In genomic region chr11:42420634-42421470, GRCm38 (mm10) we compare ENCODE assay signal across 9 mouse cellular contexts. TPM values are rescaled to one million over a fixed set of nuclear protein-coding genes. Genes with fewer than 3 reads are reported as not detected.
DNase-seq lines count a peak whose midpoint lies in the region; ATAC-seq and TF ChIP-seq lines count a peak whose summit lies in the region.
"Had no signal": no experiment of that assay in that cellular context is flagged by ENCODE, and none has a peak within 500 bp of the region (broad histone marks: within the 10 kb centered on the region; RNA-seq: fewer than 3 reads in every experiment).

No protein-coding gene starts in this region.

- peak; percentile 60 for DNase-seq in adrenal gland, postnatal 10 days
- DNase-seq in heart, postnatal 36 days = peak; percentile 21 to 33
- DNase-seq in layer of hippocampus, postnatal 36 days = peak; percentile 64 to 72
- DNase-seq in midbrain, embryonic 11.5 days (ENCODE audit: low spot score, missing footprints) = peak; percentile 99
- peak; percentile 69 for DNase-seq in telencephalon, adult 2 months (ENCODE audit: low read depth, low spot score)
- DNase-seq in thymus, postnatal 25 days = no peak

- TF ChIP-seq CTCF in ES-Bruce4 (IDR thresholded peaks at IDR 0.05; ENCODE audit: low read depth, low read length) = no peak

- under 1% methylated on average over 21 of the region's 21 CpGs for WGBS in embryonic facial prominence, embryonic 12.5 days
- under 1% methylated on average over 21 of the region's 21 CpGs for WGBS in midbrain, embryonic 11.5 days

- H3K27ac ChIP-seq in ES-Bruce4 (ENCODE audit: insufficient read depth, low read length) = no peak overlapping the region
- H3K27ac ChIP-seq in embryonic facial prominence, embryonic 12.5 days = no peak overlapping the region
- peak overlapping the region; percentile 17; the same call in 1 of the 2 replicates for H3K27ac ChIP-seq in midbrain, embryonic 11.5 days (ENCODE audit: low read depth, low read length)

- no peaks in the 10 kb centered on the region for H3K4me1 ChIP-seq in ES-Bruce4 (ENCODE audit: control insufficient read depth, insufficient read depth, low read length)
- H3K4me1 ChIP-seq in embryonic facial prominence, embryonic 12.5 days = peaks cover 6% of the 10 kb centered on the region; the same call in 1 of the 2 replicates
- peaks cover 4% of the 10 kb centered on the region for H3K4me1 ChIP-seq in midbrain, embryonic 11.5 days (ENCODE audit: control insufficient read depth, insufficient read depth, low read length)

- no peaks in the 10 kb centered on the region for H3K36me3 ChIP-seq in ES-Bruce4 (ENCODE audit: control insufficient read depth, insufficient read depth, low read length, poor library complexity, severe bottlenecking)
- H3K36me3 ChIP-seq in embryonic facial prominence, embryonic 12.5 days = no peaks in the 10 kb centered on the region
- H3K36me3 ChIP-seq in midbrain, embryonic 11.5 days (ENCODE audit: control insufficient read depth, insufficient read depth, low read length) = no peaks in the 10 kb centered on the region

- TF ChIP-seq POLR2A in ES-Bruce4 (IDR thresholded peaks at IDR 0.05; ENCODE audit: insufficient read depth, low read length) = no peak

- peaks cover 6% of the 10 kb centered on the region; the same call in 1 of the 2 replicates for H3K27me3 ChIP-seq in ES-Bruce4 (ENCODE audit: control insufficient read depth, insufficient read depth, low read length, poor library complexity, severe bottlenecking)
- peaks cover 9% of the 10 kb centered on the region for H3K27me3 ChIP-seq in embryonic facial prominence, embryonic 12.5 days
- no peaks in the 10 kb centered on the region for H3K27me3 ChIP-seq in midbrain, embryonic 11.5 days (ENCODE audit: control insufficient read depth, insufficient read depth, low read length)

- intact Hi-C loops in heart, postnatal 36 days (cut with DNase I) = loop anchor here (5.0 to 10.0 kb wide), 3 partner anchors 176 to 1556 kb away; partner anchors contain the start of gene Gabra1

- peak overlapping the region; percentile 93 for H3K4me2 ChIP-seq in embryonic facial prominence, embryonic 12.5 days (replicated peaks)
- peak overlapping the region; percentile 73 for H3K4me2 ChIP-seq in midbrain, embryonic 11.5 days

- ATAC-seq in embryonic facial prominence, embryonic 12.5 days (ENCODE audit: insufficient number of reproducible peaks, insufficient read depth, low FRiP score, low TSS enrichment) = no peak
- ATAC-seq in midbrain, embryonic 11.5 days (ENCODE audit: low FRiP score) = peak; percentile 77

- no peak overlapping the region for H3K9ac ChIP-seq in ES-Bruce4 (ENCODE audit: low read depth, poor library complexity, severe bottlenecking)
- peak overlapping the region; percentile 44 for H3K9ac ChIP-seq in embryonic facial prominence, embryonic 12.5 days
- peak overlapping the region; percentile 71 for H3K9ac ChIP-seq in midbrain, embryonic 11.5 days (ENCODE audit: low read length)

- TF ChIP-seq EP300 in ES-Bruce4 (IDR thresholded peaks at IDR 0.05; ENCODE audit: insufficient read depth, low read depth, low read length) = no peak

- no peaks in the 10 kb centered on the region for H3K9me3 ChIP-seq in ES-Bruce4 (replicated peaks; ENCODE audit: control insufficient read depth, insufficient read depth, low read length, poor library complexity, severe bottlenecking)
- no peaks in the 10 kb centered on the region for H3K9me3 ChIP-seq in embryonic facial prominence, embryonic 12.5 days
- no peaks in the 10 kb centered on the region for H3K9me3 ChIP-seq in midbrain, embryonic 11.5 days (ENCODE audit: control insufficient read depth, low read length)

- H3K4me3 ChIP-seq in ES-Bruce4 (ENCODE audit: low read depth, low read length) = peak overlapping the region; percentile 60
- H3K4me3 ChIP-seq in embryonic facial prominence, embryonic 12.5 days = peak overlapping the region; percentile 52
- H3K4me3 ChIP-seq in midbrain, embryonic 11.5 days (ENCODE audit: low read depth, low read length) = peak overlapping the region; percentile 55

RNA-seq across cellular contexts. Expression of gene Gabrb2, which starts 1.3 kb away (rescaled TPM):
- polyA plus RNA-seq in ES-Bruce4 (2011; ENCODE audit: insufficient read depth, insufficient read length, low read depth, missing spikeins) = not detected in 2 replicates
- total RNA-seq in adrenal gland, postnatal 10 days (2021) = 1 to 10 TPM; 1.1 to 1.5 TPM
- polyA plus RNA-seq in embryonic facial prominence, embryonic 12.5 days (2016; fragmentation: Nextera tagmentation; extraction: Ambion mirVana) = 2.9 and 3.1 TPM in 2 replicates
- total RNA-seq in heart, postnatal 36 days (2021) = 1 to 10 TPM in 1 of 2 experiments, under 1 TPM in 1; 0.61 to 2.2 TPM
- total RNA-seq in layer of hippocampus, postnatal 36 days (2021) = 100 to 1,000 TPM; 145 TPM
- 11.2 and 14.2 TPM in 2 replicates for polyA plus RNA-seq in midbrain, embryonic 11.5 days (2014; fragmentation: Nextera tagmentation; extraction: Ambion mirVana)
- total RNA-seq: common myeloid progenitor, adult 5-6 weeks had no signal

Comparison
In these comparisons a context has a peak if more than half of its experiments do, and no peak if none do; other contexts are left out.
1. RNA of gene Gabrb2, which starts 1.3 kb away (total RNA-seq): 145 TPM in layer of hippocampus, postnatal 36 days; 0.61 to 2.2 TPM in heart, postnatal 36 days and 1.1 to 1.5 TPM in adrenal gland, postnatal 10 days; every median in the first group is over 10 times any median in the second.
2. Peak in every context shown above with its lines, with median percentiles within 50 percentile points of each other: H3K4me3 ChIP-seq.